Mouse (Mus musculus): ENCODE data around the gene Olfr1475.

DNA sequence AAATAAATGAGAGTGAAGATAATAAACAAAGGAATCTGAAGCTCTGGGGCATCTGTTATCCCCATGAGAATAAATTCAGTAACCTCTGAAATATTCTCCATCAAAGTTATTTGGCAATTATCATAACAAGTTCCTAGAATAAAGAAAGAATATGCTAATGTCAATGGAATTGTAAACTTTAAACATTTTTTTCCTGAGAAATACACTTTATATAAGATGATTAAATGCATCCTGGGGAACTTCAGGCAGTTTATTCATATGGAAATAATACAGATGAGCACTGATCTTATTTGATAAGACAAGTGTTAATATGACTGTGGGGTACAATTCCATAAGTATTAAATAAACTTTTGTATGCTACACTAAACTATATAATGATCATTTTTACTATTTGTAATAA is at the start of gene Olfr1475:
- TF ChIP-seq CTCF (conservative IDR thresholded peaks at IDR 0.05; ENCODE audit: low read length) (no peak), NANOG (IDR thresholded peaks at IDR 0.05; ENCODE audit: borderline replicate concordance, low read length) (no peak)

Data from E14TG2a.4 (cell line).